Mouse (Mus musculus) adrenal gland, adult (tissue): ENCODE data around the gene Ralgapb.

Experiments used
- DNase-seq, 2 experiments: peaks; one replicate each; pipeline ENCODE4 v3.0.0; 2022 to 2023; ENCODE audit warnings: low spot score in 1 of 2; ENCODE audit not compliant: inconsistent age in 2 of 2

The Ralgapb gene

GRCm38 (mm10) chr2:158409595-158410021 lies at the start of gene Ralgapb:
Gene Ralgapb (plus strand): TSS chr2:158409848.
- peak; percentile 99 to 100 for DNase-seq

GRCm38 (mm10) chr2:158360873-158361677 lies 48.6 kb upstream of the Ralgapb start:
- DNase-seq = peak; percentile 87 to 95

GRCm38 (mm10) chr2:158361678-158362320 lies 47.8 kb upstream of the Ralgapb start:
- no peak for DNase-seq

- DNase-seq = no peak
These were observed 45.5 kb upstream of the Ralgapb start for GRCm38 (mm10) chr2:158364175-158364574.

- DNase-seq = no peak
These were observed 44.4 kb upstream of the Ralgapb start for GRCm38 (mm10) chr2:158365099-158365850.

- no peak for DNase-seq
These were observed 42.0 kb upstream of the Ralgapb start for GRCm38 (mm10) chr2:158367654-158368053.

GRCm38 (mm10) chr2:158368313-158368712 lies 41.3 kb upstream of the Ralgapb start:
- no peak for DNase-seq

- DNase-seq = no peak
These were observed 40.0 kb upstream of the Ralgapb start for GRCm38 (mm10) chr2:158369474-158370172.

- DNase-seq = peak; percentile 55 to 63
These were observed 39.5 kb upstream of the Ralgapb start for GRCm38 (mm10) chr2:158370173-158370550.

GRCm38 (mm10) chr2:158373061-158373460 lies 36.6 kb upstream of the Ralgapb start:
- DNase-seq = no peak

GRCm38 (mm10) chr2:158373516-158373915 lies 36.1 kb upstream of the Ralgapb start:
- DNase-seq = no peak

GRCm38 (mm10) chr2:158375443-158376122 lies 34.1 kb upstream of the Ralgapb start, which contains the start of gene Snhg11:
Gene Snhg11 (plus strand): TSS chr2:158375638.
- peak; percentile 53 to 75 for DNase-seq

GRCm38 (mm10) chr2:158376123-158376687 lies 33.4 kb upstream of the Ralgapb start:
- DNase-seq = no peak

- DNase-seq = no peak
These were observed 32.9 kb upstream of the Ralgapb start for GRCm38 (mm10) chr2:158376798-158377197.

- DNase-seq = no peak
These were observed 31.8 kb upstream of the Ralgapb start for GRCm38 (mm10) chr2:158377811-158378210.

GRCm38 (mm10) chr2:158379354-158380078 lies 30.1 kb upstream of the Ralgapb start:
- peak; percentile 55 to 83 for DNase-seq

- DNase-seq = no peak
These were observed 23.6 kb upstream of the Ralgapb start for GRCm38 (mm10) chr2:158386072-158386471.

GRCm38 (mm10) chr2:158389421-158389820 lies 20.2 kb upstream of the Ralgapb start:
- DNase-seq = peak in 1 of 2 experiments; percentile 54

- DNase-seq = no peak
These were observed 13.3 kb upstream of the Ralgapb start for GRCm38 (mm10) chr2:158396369-158396768.
